Mouse (Mus musculus) cortical plate, adult 2 months (tissue): ENCODE results near the gene Olfr224.

Experiments used
- CTCF ChIP-seq: fragments of 200-500 bp; IDR thresholded peaks from 2 replicates; pipeline ENCODE4 v1.5.1; 2011; ENCODE audit warnings: mild to moderate bottlenecking, control low read depth, low read length; ENCODE audit not compliant: insufficient read depth; ENCODE audit errors: extremely low read depth
- POLR2A ChIP-seq: fragments of 200-500 bp; IDR thresholded peaks from 2 replicates; pipeline ENCODE4 v1.6.1; 2011; ENCODE audit warnings: mild to moderate bottlenecking, low read length, control low read depth; ENCODE audit not compliant: insufficient read depth; ENCODE audit errors: extremely low read depth

GRCm38 (mm10) chr11:58618369-58618768, 48.0 kb upstream of the Olfr224 start:
- no peak for TF ChIP-seq CTCF
- TF ChIP-seq POLR2A: no peak
